Mouse (Mus musculus): ENCODE data around the gene Arhgef39. TPM values are rescaled to one million over a fixed set of nuclear protein-coding genes. Genes with fewer than 3 reads are reported as not detected.
A peak's percentile ranks its signal among the peaks of the same experiment; 100 is the strongest.

The Arhgef39 gene
- polyA plus RNA-seq, 1 experiment from 2014 or later: 2.4 TPM

- Histone ChIP-seq H3K27ac (ENCODE audit: low read length) (no peak within 1 kb of the TSS), H3K9ac (replicated peaks; ENCODE audit: low read depth) (no peak within 1 kb of the TSS), H3K4me1 (ENCODE audit: insufficient read depth, low read depth, low read length) (no peaks in the 10 kb centered on the region; the same call in 1 of the 2 replicates), H3K36me3 (ENCODE audit: insufficient read depth, low read length) (no peaks in the 10 kb centered on the region), H3K4me3 (ENCODE audit: low read depth, low read length) (no peak within 1 kb of the TSS), H3K9me3 (ENCODE audit: low read length) (no peaks in the 10 kb centered on the region), H3K4me2 (replicated peaks; ENCODE audit: low read depth, low read length) (no peak within 1 kb of the TSS), H3K27me3 (replicated peaks; ENCODE audit: insufficient read depth, low read length) (no peaks in the 10 kb centered on the region)
- no peak for ATAC-seq
- TF ChIP-seq CTCF (IDR thresholded peaks at IDR 0.05) (no peak), EP300 (IDR thresholded peaks at IDR 0.05) (no peak)
- WGBS: 48% methylated on average over 12 of the region's 12 CpGs
- no peak for DNase-seq (ENCODE audit: low spot score)
Measured at GRCm38 (mm10) chr4:43483535-43484091, 15.9 kb downstream of the Arhgef39 start, which contains the start of gene Sit1. Gene Sit1, minus strand, starts transcription at chr4:43483734.

GRCm38 (mm10) chr4:43482591-43482990 is 16.9 kb downstream of the Arhgef39 start:
- no peak for ATAC-seq
- Histone ChIP-seq H3K4me1 (ENCODE audit: insufficient read depth, low read depth, low read length) (peaks cover 3% of the 10 kb centered on the region; the same call in 1 of the 2 replicates), H3K27me3 (replicated peaks; ENCODE audit: insufficient read depth, low read length) (no peaks in the 10 kb centered on the region), H3K27ac (ENCODE audit: low read length) (no peak overlapping the region), H3K36me3 (ENCODE audit: insufficient read depth, low read length) (no peaks in the 10 kb centered on the region), H3K9me3 (ENCODE audit: low read length) (no peaks in the 10 kb centered on the region), H3K4me2 (replicated peaks; ENCODE audit: low read depth, low read length) (no peak overlapping the region), H3K4me3 (ENCODE audit: low read depth, low read length) (no peak overlapping the region), H3K9ac (replicated peaks; ENCODE audit: low read depth) (no peak overlapping the region)
- DNase-seq (ENCODE audit: low spot score): no peak
- TF ChIP-seq CTCF (IDR thresholded peaks at IDR 0.05) (no peak), EP300 (IDR thresholded peaks at IDR 0.05) (no peak)
- 57% methylated on average over 10 of the region's 10 CpGs for WGBS

- Histone ChIP-seq H3K4me2 (replicated peaks; ENCODE audit: low read depth, low read length) (no peak overlapping the region), H3K36me3 (ENCODE audit: insufficient read depth, low read length) (no peaks in the 10 kb centered on the region), H3K9ac (replicated peaks; ENCODE audit: low read depth) (no peak overlapping the region), H3K4me1 (ENCODE audit: insufficient read depth, low read depth, low read length) (peaks cover 3% of the 10 kb centered on the region; the same call in 1 of the 2 replicates), H3K27ac (ENCODE audit: low read length) (no peak overlapping the region), H3K27me3 (replicated peaks; ENCODE audit: insufficient read depth, low read length) (no peaks in the 10 kb centered on the region), H3K9me3 (ENCODE audit: low read length) (no peaks in the 10 kb centered on the region), H3K4me3 (ENCODE audit: low read depth, low read length) (no peak overlapping the region)
- no peak for DNase-seq (ENCODE audit: low spot score)
- ATAC-seq: no peak
- TF ChIP-seq EP300 (IDR thresholded peaks at IDR 0.05): no peak
- no peak for TF ChIP-seq CTCF (IDR thresholded peaks at IDR 0.05)
- WGBS: 52% methylated on average over 7 of the region's 7 CpGs
Measured at GRCm38 (mm10) chr4:43481894-43482456, 17.5 kb downstream of the Arhgef39 start.

- ATAC-seq (no peak), DNase-seq (ENCODE audit: low spot score) (no peak)
- H3K9me3 ChIP-seq (ENCODE audit: low read length): no peaks in the 10 kb centered on the region
- no peaks in the 10 kb centered on the region for H3K36me3 ChIP-seq (ENCODE audit: insufficient read depth, low read length)
- TF ChIP-seq EP300 (IDR thresholded peaks at IDR 0.05): no peak
- no peak for TF ChIP-seq CTCF (IDR thresholded peaks at IDR 0.05)
- peaks cover 3% of the 10 kb centered on the region; the same call in 1 of the 2 replicates for H3K4me1 ChIP-seq (ENCODE audit: insufficient read depth, low read depth, low read length)
- no peak overlapping the region for H3K27ac ChIP-seq (ENCODE audit: low read length)
- no peak overlapping the region for H3K9ac ChIP-seq (replicated peaks; ENCODE audit: low read depth)
- no peak overlapping the region for H3K4me3 ChIP-seq (ENCODE audit: low read depth, low read length)
- no peak overlapping the region for H3K4me2 ChIP-seq (replicated peaks; ENCODE audit: low read depth, low read length)
- H3K27me3 ChIP-seq (replicated peaks; ENCODE audit: insufficient read depth, low read length): no peaks in the 10 kb centered on the region
- WGBS: 81% methylated on average over 5 of the region's 5 CpGs
Measured at GRCm38 (mm10) chr4:43480985-43481384, 18.5 kb downstream of the Arhgef39 start.

- H3K27ac ChIP-seq (ENCODE audit: low read length): no peak overlapping the region
- no peaks in the 10 kb centered on the region for H3K36me3 ChIP-seq (ENCODE audit: insufficient read depth, low read length)
- no peak overlapping the region for H3K4me3 ChIP-seq (ENCODE audit: low read depth, low read length)
- WGBS: 46% methylated on average over 24 of the region's 24 CpGs
- H3K9me3 ChIP-seq (ENCODE audit: low read length): no peaks in the 10 kb centered on the region
- no peak overlapping the region for H3K9ac ChIP-seq (replicated peaks; ENCODE audit: low read depth)
- TF ChIP-seq EP300 (IDR thresholded peaks at IDR 0.05) (no peak), CTCF (IDR thresholded peaks at IDR 0.05) (peak; percentile 75)
- H3K4me1 ChIP-seq (ENCODE audit: insufficient read depth, low read depth, low read length): peaks cover 3% of the 10 kb centered on the region; the same call in 1 of the 2 replicates
- ATAC-seq: peak; percentile 40
- H3K4me2 ChIP-seq (replicated peaks; ENCODE audit: low read depth, low read length): peak overlapping the region; percentile 27; the same call in 1 of the 2 replicates
- peak; percentile 76 for DNase-seq (ENCODE audit: low spot score)
- H3K27me3 ChIP-seq (replicated peaks; ENCODE audit: insufficient read depth, low read length): no peaks in the 10 kb centered on the region
Measured at GRCm38 (mm10) chr4:43478906-43479832, 20.3 kb downstream of the Arhgef39 start.

GRCm38 (mm10) chr4:43478534-43478858 is 21.0 kb downstream of the Arhgef39 start:
- no peak overlapping the region for H3K9ac ChIP-seq (replicated peaks; ENCODE audit: low read depth)
- peak; percentile 3; the same call in 1 of the 2 replicates for ATAC-seq
- peak overlapping the region; percentile 24; the same call in 1 of the 2 replicates for H3K4me3 ChIP-seq (ENCODE audit: low read depth, low read length)
- no peaks in the 10 kb centered on the region for H3K9me3 ChIP-seq (ENCODE audit: low read length)
- DNase-seq (ENCODE audit: low spot score): no peak
- 44% methylated on average over 8 of the region's 8 CpGs for WGBS
- no peaks in the 10 kb centered on the region for H3K27me3 ChIP-seq (replicated peaks; ENCODE audit: insufficient read depth, low read length)
- H3K4me2 ChIP-seq (replicated peaks; ENCODE audit: low read depth, low read length): peak overlapping the region; percentile 52
- peaks cover 3% of the 10 kb centered on the region; the same call in 1 of the 2 replicates for H3K4me1 ChIP-seq (ENCODE audit: insufficient read depth, low read depth, low read length)
- no peaks in the 10 kb centered on the region for H3K36me3 ChIP-seq (ENCODE audit: insufficient read depth, low read length)
- TF ChIP-seq EP300 (IDR thresholded peaks at IDR 0.05): no peak
- TF ChIP-seq CTCF (IDR thresholded peaks at IDR 0.05): no peak
- H3K27ac ChIP-seq (ENCODE audit: low read length): peak overlapping the region; percentile 62
